Mouse (Mus musculus) bone marrow macrophage, adult 2 months (primary cell): Measurements from ENCODE around the gene Mettl27.

Experiments
- CTCF ChIP-seq: IDR thresholded peaks from 2 replicates; pipeline ENCODE4 v1.5.1; 2012; ENCODE audit warnings: low read depth, mild to moderate bottlenecking, low read length, moderate library complexity
- POLR2A ChIP-seq: IDR thresholded peaks from 2 replicates; pipeline ENCODE4 v1.6.1; 2012; ENCODE audit warnings: mild to moderate bottlenecking, low read depth, low read length, borderline replicate concordance

DNA sequence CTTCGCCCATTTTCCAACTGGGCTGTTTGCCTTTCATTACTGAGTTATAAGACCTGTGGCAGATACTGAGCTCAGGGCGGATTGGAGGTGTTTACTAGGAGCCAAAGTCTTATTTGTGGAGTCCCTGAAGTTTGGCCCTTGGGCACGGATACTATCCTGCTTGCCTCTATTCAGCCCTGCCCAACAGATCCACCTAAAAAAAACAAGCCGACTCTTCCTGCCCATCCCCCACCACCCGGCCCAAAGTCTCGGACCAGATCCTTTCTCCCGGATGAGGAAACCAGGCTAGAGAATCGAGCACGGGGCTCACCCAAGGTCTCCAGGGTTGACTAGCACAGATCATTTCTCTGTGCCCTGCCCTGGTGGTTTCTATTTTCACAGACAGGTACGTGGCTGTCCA lies 49.0 kb downstream of the Mettl27 start:
- TF ChIP-seq POLR2A (no peak), CTCF (no peak)
